Comparison of ENCODE assay signal across 9 mouse cellular contexts in genomic region chr3:84305722-84306510, GRCm38 (mm10). TPM values are rescaled to one million over a fixed set of nuclear protein-coding genes. Genes with fewer than 3 reads are reported as not detected.
DNase-seq lines count a peak whose midpoint lies in the region; ATAC-seq and TF ChIP-seq lines count a peak whose summit lies in the region.
"Had no signal": no experiment of that assay in that cellular context is flagged by ENCODE, and none has a peak within 500 bp of the region (broad histone marks: within the 10 kb centered on the region; RNA-seq: fewer than 3 reads in every experiment).

No protein-coding gene starts in this region.

- TF ChIP-seq CTCF in lung, embryonic 14.5 days (IDR thresholded peaks at IDR 0.05; ENCODE audit: low read depth), result no peak

- no peaks in the 10 kb centered on the region for H3K4me1 ChIP-seq in lung, embryonic 14.5 days (ENCODE audit: insufficient read depth)
- peaks cover 16% of the 10 kb centered on the region for H3K4me1 ChIP-seq in intestine, embryonic 15.5 days (replicated peaks)
- peaks cover 58% of the 10 kb centered on the region for H3K4me1 ChIP-seq in neural tube, embryonic 13.5 days (replicated peaks)

- peak overlapping the region; percentile 74 for H3K4me2 ChIP-seq in lung, embryonic 14.5 days
- H3K4me2 ChIP-seq in intestine, embryonic 15.5 days (replicated peaks), result peak overlapping the region; percentile 93; the same call in 1 of the 2 replicates
- H3K4me2 ChIP-seq in neural tube, embryonic 13.5 days, result peak overlapping the region; percentile 78

- peak; percentile 25 for DNase-seq in embryo, embryonic 10.5 days (ENCODE audit: low spot score)
- DNase-seq in embryo, embryonic 11 days, result no peak
- no peak for DNase-seq in lung, embryonic 14.5 days
- no peak for DNase-seq in lung, postnatal 36 days
- DNase-seq in right cerebral cortex, postnatal 36 days (ENCODE audit: low spot score in 2 of 2), result no peak
- DNase-seq in urinary bladder, postnatal 25 days (ENCODE audit: low spot score), result no peak

- no peak overlapping the region for H3K4me3 ChIP-seq in lung, embryonic 14.5 days (ENCODE audit: low read depth, low read length)
- H3K4me3 ChIP-seq in intestine, embryonic 15.5 days (replicated peaks), result peak overlapping the region; percentile 38; the same call in 1 of the 2 replicates
- peak overlapping the region; percentile 50 for H3K4me3 ChIP-seq in neural tube, embryonic 13.5 days

- no peak overlapping the region for H3K27ac ChIP-seq in lung, embryonic 14.5 days (ENCODE audit: low read depth)
- no peak overlapping the region for H3K27ac ChIP-seq in intestine, embryonic 15.5 days
- peak overlapping the region; percentile 90 for H3K27ac ChIP-seq in neural tube, embryonic 13.5 days (replicated peaks)

- no peak overlapping the region for H3K9ac ChIP-seq in lung, embryonic 14.5 days
- no peak overlapping the region for H3K9ac ChIP-seq in intestine, embryonic 15.5 days
- H3K9ac ChIP-seq in neural tube, embryonic 13.5 days, result peak overlapping the region; percentile 70

- no peaks in the 10 kb centered on the region for H3K9me3 ChIP-seq in lung, embryonic 14.5 days (ENCODE audit: low read depth, low read length)
- H3K9me3 ChIP-seq in intestine, embryonic 15.5 days, result no peaks in the 10 kb centered on the region
- no peaks in the 10 kb centered on the region for H3K9me3 ChIP-seq in neural tube, embryonic 13.5 days

- no peak for ATAC-seq in lung, embryonic 14.5 days (ENCODE audit: insufficient read depth)
- ATAC-seq in intestine, embryonic 15.5 days, result no peak
- ATAC-seq in neural tube, embryonic 13.5 days (ENCODE audit: low read depth), result peak; percentile 5; the same call in 1 of the 2 replicates

- peaks cover 30% of the 10 kb centered on the region for H3K27me3 ChIP-seq in lung, embryonic 14.5 days (ENCODE audit: insufficient read depth, low read length)
- H3K27me3 ChIP-seq in intestine, embryonic 15.5 days (replicated peaks), result peaks cover 24% of the 10 kb centered on the region; the same call in 1 of the 2 replicates
- no peaks in the 10 kb centered on the region for H3K27me3 ChIP-seq in neural tube, embryonic 13.5 days
- H3K27me3 ChIP-seq: Patski had no signal

- H3K36me3 ChIP-seq in lung, embryonic 14.5 days (ENCODE audit: insufficient read depth), result no peaks in the 10 kb centered on the region
- no peaks in the 10 kb centered on the region for H3K36me3 ChIP-seq in intestine, embryonic 15.5 days
- H3K36me3 ChIP-seq in neural tube, embryonic 13.5 days, result no peaks in the 10 kb centered on the region

- WGBS in lung, embryonic 14.5 days, result 43% methylated on average over 15 of the region's 15 CpGs
- 46% methylated on average over 15 of the region's 15 CpGs for WGBS in intestine, embryonic 15.5 days
- 17% methylated on average over 15 of the region's 15 CpGs for WGBS in neural tube, embryonic 13.5 days

RNA-seq across cellular contexts. Expression of gene Trim2, which starts 0.8 kb away (rescaled TPM):
- polyA plus RNA-seq in lung, embryonic 14.5 days (2014; fragmentation: Nextera tagmentation; extraction: Ambion mirVana), result 25.9 and 27.0 TPM in 2 replicates
- 50.1 and 57.2 TPM in 2 replicates for polyA plus RNA-seq in intestine, embryonic 15.5 days (2015; fragmentation: Nextera tagmentation; extraction: Ambion mirVana)
- polyA plus RNA-seq in neural tube, embryonic 13.5 days (2015; fragmentation: Nextera tagmentation; extraction: Ambion mirVana), result 126 and 142 TPM in 2 replicates
